Mouse (Mus musculus) neural tube, embryonic 13.5 days (tissue): ENCODE data around the gene Phldb2. TPM values are rescaled to one million over a fixed set of nuclear protein-coding genes. Genes with fewer than 3 reads are reported as not detected.

Source experiments
- ATAC-seq: fragments of 200-750 bp; cut with Nextera tagmentation; 2 replicates; pipeline ENCODE4 v1.8.0; 2017; ENCODE audit warnings: low read depth, mild to moderate bottlenecking, moderate TSS enrichment, moderate library complexity
- H3K27ac ChIP-seq: fragments of 300-500 bp; sonication (generic); replicated peaks from 2 replicates; pipeline ENCODE4 v1.5.1; 2015; ENCODE audit warnings: moderate library complexity, mild to moderate bottlenecking, inconsistent platforms
- H3K27me3 ChIP-seq: fragments of 300-500 bp; sonication (generic); 2 replicates; pipeline ENCODE4 v1.6.1; 2015; ENCODE audit warnings: mild to moderate bottlenecking, inconsistent platforms
- H3K36me3 ChIP-seq: fragments of 300-500 bp; sonication (generic); 2 replicates; pipeline ENCODE4 v1.6.1; 2015; ENCODE audit warnings: mild to moderate bottlenecking, inconsistent platforms
- H3K4me1 ChIP-seq: fragments of 300-500 bp; sonication (generic); replicated peaks from 2 replicates; pipeline ENCODE4 v1.6.1; 2015; ENCODE audit warnings: inconsistent platforms
- H3K4me2 ChIP-seq: fragments of 300-500 bp; sonication (generic); 2 replicates; pipeline ENCODE4 v1.6.1; 2015; ENCODE audit warnings: inconsistent platforms, mild to moderate bottlenecking, moderate library complexity
- H3K4me3 ChIP-seq: fragments of 300-500 bp; sonication (generic); 2 replicates; pipeline ENCODE4 v1.5.1; 2015; ENCODE audit warnings: mild to moderate bottlenecking, inconsistent platforms
- H3K9ac ChIP-seq: fragments of 300-500 bp; sonication (generic); 2 replicates; pipeline ENCODE4 v1.6.1; 2015; ENCODE audit warnings: moderate library complexity, mild to moderate bottlenecking, inconsistent platforms
- H3K9me3 ChIP-seq: fragments of 300-500 bp; sonication (generic); 2 replicates; pipeline ENCODE4 v1.6.1; 2016; ENCODE audit warnings: inconsistent platforms
- WGBS: fragments of 180-500 bp; shearing (Covaris S2); methylation state at CpG from one replicate; pipeline ENCODE4 v1.1.7; 2015; 5-methylcytosine and 5-hydroxymethylcytosine counted together
- polyA plus RNA-seq: library from polyadenylated mRNA; unstranded; fragments of >200 nt; fragmentation: Nextera tagmentation; extraction: Ambion mirVana; gene quantifications from 2 replicates; pipeline ENCODE4 v1.2.1, GENCODE M21; 2015

Phldb2 gene
- polyA plus RNA-seq: 14.6 and 16.1 TPM in 2 replicates

DNA sequence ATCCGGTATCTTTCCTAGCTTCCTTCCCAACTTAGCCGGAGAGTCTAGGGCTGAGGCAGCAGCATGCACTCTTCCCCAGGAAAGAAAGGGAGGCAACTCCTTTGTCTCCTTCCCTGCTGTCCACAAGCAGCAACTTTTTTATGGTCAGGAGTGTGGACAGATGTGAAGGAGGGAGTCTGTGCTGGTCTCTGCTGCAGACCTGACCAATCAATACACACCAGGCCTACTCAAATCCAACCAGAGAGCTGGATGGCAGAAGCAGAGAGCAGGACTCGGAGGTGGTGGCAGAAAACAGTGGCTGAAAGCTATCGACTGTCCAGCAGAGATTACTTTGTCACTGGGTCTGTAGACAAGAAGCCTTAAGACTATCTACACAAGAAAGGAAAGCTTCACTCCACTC lies at the start of gene Phldb2:
Gene Phldb2 (minus strand): TSS at position 205 of the 400 bp plus-strand sequence.
- H3K9ac ChIP-seq: no peak within 1 kb of the TSS
- 88% methylated on average over 4 of the region's 4 CpGs for WGBS
- H3K9me3 ChIP-seq: no peaks in the 10 kb centered on the region
- ATAC-seq: no peak
- no peak within 1 kb of the TSS for H3K4me3 ChIP-seq
- H3K36me3 ChIP-seq: no peaks in the 10 kb centered on the region
- no peak within 1 kb of the TSS for H3K27ac ChIP-seq
- no peaks in the 10 kb centered on the region for H3K27me3 ChIP-seq
- no peak within 1 kb of the TSS for H3K4me2 ChIP-seq
- no peaks in the 10 kb centered on the region for H3K4me1 ChIP-seq

DNA sequence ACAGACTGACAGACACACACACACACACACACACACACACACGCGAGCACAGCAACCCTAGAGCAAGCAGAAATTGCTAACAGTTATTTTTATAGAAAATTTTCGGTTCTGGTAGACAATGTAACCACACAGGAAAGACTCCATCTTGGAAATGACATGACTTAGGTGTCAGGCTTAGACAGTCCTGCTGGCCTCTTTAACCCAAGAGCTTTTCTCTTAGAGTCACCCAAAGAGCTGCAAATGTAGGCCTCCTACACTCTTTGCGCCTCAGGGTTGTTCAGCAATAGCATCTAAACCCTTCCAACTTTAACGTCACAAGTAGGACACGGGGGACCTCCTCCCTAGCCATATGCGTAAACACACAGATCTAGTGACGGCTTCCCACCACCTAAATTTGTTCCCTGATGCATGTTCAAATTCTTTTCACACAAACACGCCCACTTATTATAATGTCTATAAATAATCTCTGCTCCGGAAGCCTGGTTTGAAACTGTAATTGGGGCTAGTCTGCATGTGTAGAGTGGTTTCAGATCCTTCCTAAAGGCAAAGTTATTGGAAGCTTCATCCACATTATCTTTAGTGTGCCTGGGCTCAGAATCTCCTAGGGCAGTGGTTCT lies 48.3 kb upstream of the Phldb2 start:
- WGBS: 93% methylated on average over 10 of the region's 10 CpGs
- no peak overlapping the region for H3K9ac ChIP-seq
- no peak for ATAC-seq

DNA sequence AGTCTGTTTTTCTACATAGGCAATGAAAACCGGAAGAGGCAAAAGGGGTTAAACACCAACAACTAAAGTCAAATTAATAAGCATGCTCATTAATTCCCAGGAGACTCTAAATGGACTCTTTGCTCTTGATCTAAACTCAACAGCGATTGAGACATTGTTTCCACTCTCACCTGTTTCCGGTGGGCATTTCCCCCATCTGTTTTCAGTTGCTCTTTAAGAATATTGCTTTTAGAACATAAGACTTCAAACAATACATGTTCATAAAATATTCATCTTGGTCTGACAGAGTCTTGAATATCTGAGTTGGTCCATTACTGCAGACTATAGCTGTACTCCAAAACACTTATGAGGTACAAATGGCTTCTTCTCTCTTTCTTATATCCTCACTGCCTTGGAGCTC lies 47.6 kb upstream of the Phldb2 start:
- H3K9ac ChIP-seq: no peak overlapping the region
- peaks cover 15% of the 10 kb centered on the region; the same call in 1 of the 2 replicates for H3K4me1 ChIP-seq
- no peaks in the 10 kb centered on the region for H3K9me3 ChIP-seq
- ATAC-seq: no peak
- no peak overlapping the region for H3K27ac ChIP-seq
- no peaks in the 10 kb centered on the region for H3K27me3 ChIP-seq
- no peak overlapping the region for H3K4me3 ChIP-seq
- H3K4me2 ChIP-seq: no peak overlapping the region
- 0 out of 2 replicates have a peak, but pooled peaks cover 3% of the 10 kb centered on the region for H3K36me3 ChIP-seq
- WGBS: 68% methylated on average over 3 of the region's 3 CpGs

More for the DNA sequence above, 48.3 kb upstream of the Phldb2 start:
- Histone ChIP-seq H3K36me3 (0 out of 2 replicates have a peak, but pooled peaks cover 3% of the 10 kb centered on the region), H3K9me3 (no peaks in the 10 kb centered on the region), H3K4me3 (no peak overlapping the region), H3K27me3 (no peaks in the 10 kb centered on the region), H3K27ac (no peak overlapping the region), H3K4me1 (peaks cover 15% of the 10 kb centered on the region; the same call in 1 of the 2 replicates), H3K4me2 (no peak overlapping the region)

DNA sequence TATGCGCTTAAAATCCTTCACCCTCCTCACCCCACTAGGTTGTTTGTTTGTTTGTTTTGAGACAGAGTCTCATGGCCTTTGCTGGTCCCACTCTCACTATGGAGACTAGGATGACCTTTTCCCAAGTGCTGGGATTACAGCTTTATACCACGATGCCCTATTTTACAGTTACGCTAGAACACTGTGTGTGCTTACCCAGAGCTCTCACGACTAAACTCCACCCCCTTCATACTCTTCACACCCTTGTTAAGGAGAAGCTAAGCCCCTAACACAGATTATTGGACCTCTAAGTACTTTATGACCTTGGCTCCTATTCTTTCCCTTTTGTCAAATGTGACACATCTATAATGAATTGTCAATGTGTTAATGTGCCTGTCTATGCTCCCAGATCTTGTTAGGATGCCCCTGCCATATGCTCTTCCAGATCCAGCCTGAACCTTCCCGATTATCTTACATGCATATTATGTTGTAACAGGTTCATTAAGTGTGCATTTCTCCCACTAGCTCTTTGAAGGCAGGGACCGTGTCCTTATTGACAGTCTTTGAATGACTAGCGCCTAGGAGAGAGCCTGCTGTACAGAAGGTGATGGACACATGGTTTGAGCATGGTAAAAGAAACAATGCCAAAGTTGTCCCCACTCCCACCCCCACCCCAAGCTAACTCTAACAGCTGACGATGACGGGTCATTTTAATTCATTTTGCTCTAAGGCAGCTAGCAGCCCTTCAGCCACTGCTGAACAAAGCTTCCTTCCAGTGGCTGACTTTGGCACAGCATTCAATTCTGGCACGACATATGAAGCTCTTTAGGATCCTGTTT lies 46.2 kb upstream of the Phldb2 start:
- peak; percentile 48 for ATAC-seq

DNA sequence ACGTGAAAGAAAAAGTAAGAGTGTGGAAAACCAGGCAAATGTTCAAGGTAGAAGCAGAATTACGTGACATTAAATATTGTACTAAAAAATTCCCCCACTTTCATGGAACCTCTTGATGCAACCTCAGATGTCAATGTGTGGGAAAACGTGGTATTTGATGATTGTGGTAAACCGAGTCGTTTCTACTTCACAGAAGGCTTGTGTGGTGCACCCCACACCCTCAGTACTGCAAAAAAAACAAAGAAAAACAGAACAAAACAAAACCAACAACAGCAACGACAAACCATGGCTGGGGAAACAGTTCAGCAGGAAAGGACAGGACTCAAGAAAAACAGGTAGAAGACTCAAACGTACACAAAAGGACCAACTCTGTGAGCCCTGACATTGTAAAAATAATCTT lies 44.8 kb upstream of the Phldb2 start:
- H3K4me1 ChIP-seq: peaks cover 15% of the 10 kb centered on the region; the same call in 1 of the 2 replicates
- no peak overlapping the region for H3K4me3 ChIP-seq
- no peaks in the 10 kb centered on the region for H3K9me3 ChIP-seq
- 0 out of 2 replicates have a peak, but pooled peaks cover 3% of the 10 kb centered on the region for H3K36me3 ChIP-seq
- no peaks in the 10 kb centered on the region for H3K27me3 ChIP-seq
- no peak for ATAC-seq
- no peak overlapping the region for H3K4me2 ChIP-seq
- 78% methylated on average over 7 of the region's 7 CpGs for WGBS
- no peak overlapping the region for H3K27ac ChIP-seq
- no peak overlapping the region for H3K9ac ChIP-seq

More for the DNA sequence above, 46.2 kb upstream of the Phldb2 start:
- no peak overlapping the region for H3K4me3 ChIP-seq
- H3K4me1 ChIP-seq: peaks cover 15% of the 10 kb centered on the region; the same call in 1 of the 2 replicates
- no peak overlapping the region for H3K9ac ChIP-seq
- no peaks in the 10 kb centered on the region for H3K9me3 ChIP-seq
- no peak overlapping the region for H3K27ac ChIP-seq
- H3K4me2 ChIP-seq: no peak overlapping the region
- no peaks in the 10 kb centered on the region for H3K27me3 ChIP-seq
- H3K36me3 ChIP-seq: 0 out of 2 replicates have a peak, but pooled peaks cover 3% of the 10 kb centered on the region
- WGBS: 30% methylated on average over 10 of the region's 10 CpGs

DNA sequence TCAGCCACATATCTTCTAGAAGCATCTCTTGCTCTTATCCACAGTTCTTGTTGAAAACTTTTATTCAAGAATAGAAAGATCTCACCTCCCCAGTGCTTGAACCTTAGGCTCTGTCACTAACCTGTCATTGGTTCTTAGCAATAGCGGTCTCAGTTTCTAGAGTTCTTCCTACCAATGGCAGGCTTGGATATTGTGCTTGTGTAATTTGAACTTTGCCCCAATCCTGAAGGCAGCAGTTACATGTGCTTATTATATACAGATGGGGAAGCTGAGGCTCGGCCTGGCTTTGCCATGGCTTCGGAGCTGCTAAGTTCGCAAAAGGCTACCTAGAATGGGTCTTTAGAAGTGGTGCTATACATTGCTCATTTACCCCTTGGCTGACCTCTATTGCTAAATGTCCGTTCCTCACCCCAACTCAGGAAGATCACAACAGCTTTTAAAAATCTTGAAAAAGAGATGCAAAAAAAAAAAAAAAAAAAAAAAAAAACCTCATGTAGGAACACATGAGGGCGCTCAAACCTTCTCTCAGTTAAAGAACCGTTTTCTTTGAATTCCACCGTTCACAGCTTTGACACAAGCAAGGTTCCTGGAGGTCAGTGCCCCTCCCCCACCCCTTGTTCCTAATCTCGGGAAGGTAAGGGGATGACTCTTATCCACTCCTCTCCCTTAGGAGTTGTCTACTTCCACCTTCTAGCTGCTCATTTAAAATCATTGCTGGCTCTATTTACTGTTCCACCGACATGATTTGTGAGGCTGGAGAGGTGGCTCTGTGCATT lies 37.7 kb upstream of the Phldb2 start:
- Histone ChIP-seq H3K27ac (no peak overlapping the region), H3K4me3 (no peak overlapping the region), H3K4me1 (0 out of 2 replicates have a peak, but pooled peaks cover 3% of the 10 kb centered on the region), H3K27me3 (no peaks in the 10 kb centered on the region), H3K36me3 (no peaks in the 10 kb centered on the region), H3K9ac (no peak overlapping the region), H3K9me3 (no peaks in the 10 kb centered on the region), H3K4me2 (no peak overlapping the region)
- ATAC-seq: peak; percentile 27; the same call in 1 of the 2 replicates
- WGBS: 49% methylated on average over 10 of the region's 10 CpGs

DNA sequence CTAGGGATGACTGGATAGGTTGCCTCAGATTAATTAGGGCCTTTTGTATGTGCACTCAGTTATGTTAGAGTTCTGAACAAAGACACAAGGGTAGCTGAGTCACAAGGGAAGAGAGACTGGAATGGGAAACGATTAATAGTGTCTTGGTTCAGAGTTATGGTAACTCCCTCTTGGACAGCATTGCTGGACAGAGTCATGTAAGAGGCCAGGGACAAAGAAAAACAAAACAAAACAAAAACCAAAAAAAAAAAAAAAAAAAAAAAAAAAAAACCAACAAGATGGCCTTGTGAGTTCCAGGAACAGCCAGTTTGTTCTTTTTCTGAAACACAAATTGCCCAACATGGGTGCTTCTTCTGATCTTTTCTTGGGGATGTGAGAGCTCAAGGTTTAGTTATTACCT lies 32.8 kb upstream of the Phldb2 start:
- Histone ChIP-seq H3K9me3 (no peaks in the 10 kb centered on the region), H3K27ac (no peak overlapping the region), H3K9ac (no peak overlapping the region), H3K4me3 (no peak overlapping the region), H3K36me3 (no peaks in the 10 kb centered on the region), H3K27me3 (no peaks in the 10 kb centered on the region), H3K4me2 (no peak overlapping the region), H3K4me1 (peaks cover 8% of the 10 kb centered on the region)
- ATAC-seq: no peak
- WGBS: 44% methylated on average over 1 of the region's 1 CpGs

DNA sequence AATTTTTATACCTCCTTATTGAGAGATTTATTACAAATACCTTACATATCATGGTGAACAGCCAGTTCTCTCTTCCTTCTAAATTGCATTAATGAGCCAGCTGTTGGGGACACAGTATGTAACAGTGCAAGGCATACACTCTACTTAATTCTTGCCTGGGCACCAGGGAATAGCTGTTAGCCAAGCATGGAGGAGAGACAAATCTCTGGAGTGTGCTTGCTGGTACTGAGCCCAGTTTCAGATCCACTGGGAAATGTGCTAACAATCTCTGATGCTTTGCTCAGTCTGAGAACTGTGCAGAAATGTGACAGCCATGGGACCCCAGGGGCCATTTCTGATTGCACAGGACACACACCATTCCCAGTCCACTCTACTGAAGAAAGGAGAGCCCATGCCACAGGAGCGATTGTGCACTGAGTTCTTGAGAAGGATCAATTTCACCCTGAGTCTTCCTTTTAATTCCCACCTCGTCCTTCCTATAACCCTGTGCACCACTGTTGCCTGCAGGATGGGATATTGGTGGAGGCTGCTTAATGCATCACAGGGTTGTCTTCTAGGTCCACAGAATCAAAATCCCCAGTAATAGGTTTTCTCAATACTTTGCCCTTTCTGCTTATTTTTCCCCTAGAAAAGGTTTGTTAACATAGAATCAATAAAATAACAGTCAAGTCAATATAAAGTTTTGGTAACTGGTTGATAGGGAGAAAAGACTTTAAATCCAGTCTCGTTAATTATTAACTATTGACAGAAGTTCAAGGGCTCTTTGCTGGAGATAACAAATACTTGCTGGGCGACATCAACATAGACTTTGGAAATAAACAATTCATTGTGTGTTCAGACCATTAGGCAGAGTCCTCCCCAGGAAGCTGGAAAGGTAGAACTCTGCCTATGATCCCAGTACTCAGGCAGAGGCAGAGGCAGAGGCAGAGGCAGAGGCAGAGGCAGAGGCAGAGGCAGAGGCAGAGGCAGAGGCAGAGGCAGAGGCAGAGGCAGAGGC lies 31.5 kb upstream of the Phldb2 start:
- H3K9ac ChIP-seq: no peak overlapping the region
- H3K9me3 ChIP-seq: no peaks in the 10 kb centered on the region
- ATAC-seq: peak; percentile 87
- H3K27ac ChIP-seq: peak overlapping the region; percentile 1; the same call in 1 of the 2 replicates
- 77% methylated on average over 4 of the region's 4 CpGs for WGBS
- H3K36me3 ChIP-seq: no peaks in the 10 kb centered on the region
- no peaks in the 10 kb centered on the region for H3K27me3 ChIP-seq
- H3K4me1 ChIP-seq: peaks cover 8% of the 10 kb centered on the region
- no peak overlapping the region for H3K4me3 ChIP-seq
- H3K4me2 ChIP-seq: no peak overlapping the region

DNA sequence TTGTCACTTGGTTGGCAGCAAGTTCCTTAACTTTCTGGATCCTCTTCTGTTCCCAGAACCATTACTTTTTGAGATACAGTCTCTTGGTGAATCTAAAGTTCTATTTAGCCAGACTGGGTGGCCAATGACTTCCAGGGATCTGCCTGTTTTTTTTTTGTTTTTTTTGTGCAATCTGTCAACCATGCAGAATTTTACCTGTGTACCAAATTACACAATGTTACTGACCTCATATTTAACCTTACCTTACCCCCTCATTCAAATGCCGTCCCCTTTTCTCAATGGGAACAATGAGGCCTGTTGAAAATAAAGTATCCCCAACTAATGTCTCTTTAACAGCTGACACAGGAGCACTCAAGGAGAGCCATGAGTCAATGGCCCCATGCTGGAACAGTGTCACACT lies 22.9 kb upstream of the Phldb2 start:
- Histone ChIP-seq H3K4me1 (peaks cover 8% of the 10 kb centered on the region; the same call in 1 of the 2 replicates), H3K9ac (no peak overlapping the region), H3K9me3 (no peaks in the 10 kb centered on the region), H3K27me3 (no peaks in the 10 kb centered on the region), H3K4me3 (no peak overlapping the region), H3K4me2 (no peak overlapping the region), H3K36me3 (no peaks in the 10 kb centered on the region), H3K27ac (no peak overlapping the region)
- 79% methylated on average over 1 of the region's 1 CpGs for WGBS
- ATAC-seq: no peak

DNA sequence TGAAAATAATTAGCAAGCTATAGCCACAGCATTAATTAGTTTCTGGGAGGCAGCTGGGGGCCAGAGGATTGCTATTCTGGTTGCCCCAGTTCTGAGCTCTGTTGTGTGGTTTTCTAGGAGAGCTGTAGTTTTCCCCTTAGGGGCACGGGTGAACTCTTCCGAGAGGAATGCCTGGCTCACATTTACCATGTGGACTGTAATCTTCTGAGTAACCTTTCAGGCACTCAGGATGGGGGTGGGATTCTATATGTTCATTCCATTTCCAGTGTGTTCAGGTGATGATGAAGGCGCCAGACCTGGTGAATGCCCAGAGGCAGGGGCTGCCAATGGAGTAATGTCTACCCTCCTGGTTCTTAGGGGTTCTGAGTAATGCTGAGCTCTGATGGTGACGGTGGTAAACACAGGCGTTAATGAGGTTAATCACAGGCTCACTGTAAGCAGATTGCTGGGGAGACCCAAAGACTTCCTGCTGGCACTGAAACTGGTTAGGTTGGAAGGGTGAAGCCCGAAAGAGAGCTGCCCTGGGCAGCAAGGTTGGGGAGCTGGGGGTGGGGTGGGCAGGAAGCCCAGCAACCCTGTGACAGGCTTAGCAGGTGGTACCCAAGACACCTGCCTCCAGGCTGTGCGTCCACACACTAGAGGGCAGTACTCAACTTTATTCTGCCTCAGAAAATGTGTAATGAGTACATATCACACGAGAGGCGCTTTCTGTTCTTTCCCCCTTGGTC lies 20.7 kb upstream of the Phldb2 start:
- H3K9ac ChIP-seq: no peak overlapping the region
- H3K27me3 ChIP-seq: no peaks in the 10 kb centered on the region
- H3K9me3 ChIP-seq: no peaks in the 10 kb centered on the region
- no peak overlapping the region for H3K4me3 ChIP-seq
- H3K27ac ChIP-seq: no peak overlapping the region
- ATAC-seq: no peak
- no peaks in the 10 kb centered on the region; the same call in 1 of the 2 replicates for H3K36me3 ChIP-seq
- H3K4me1 ChIP-seq: peaks cover 8% of the 10 kb centered on the region; the same call in 1 of the 2 replicates
- WGBS: 63% methylated on average over 9 of the region's 9 CpGs
- H3K4me2 ChIP-seq: no peak overlapping the region
